Mouse (Mus musculus) right cerebral cortex, adult 18-20 months (tissue): ENCODE data around the gene Tbc1d17.

Experiments used
- DNase-seq: peaks from one replicate; pipeline ENCODE4 v3.0.0; 2022; ENCODE audit warnings: mixed read lengths

The Tbc1d17 gene

DNA sequence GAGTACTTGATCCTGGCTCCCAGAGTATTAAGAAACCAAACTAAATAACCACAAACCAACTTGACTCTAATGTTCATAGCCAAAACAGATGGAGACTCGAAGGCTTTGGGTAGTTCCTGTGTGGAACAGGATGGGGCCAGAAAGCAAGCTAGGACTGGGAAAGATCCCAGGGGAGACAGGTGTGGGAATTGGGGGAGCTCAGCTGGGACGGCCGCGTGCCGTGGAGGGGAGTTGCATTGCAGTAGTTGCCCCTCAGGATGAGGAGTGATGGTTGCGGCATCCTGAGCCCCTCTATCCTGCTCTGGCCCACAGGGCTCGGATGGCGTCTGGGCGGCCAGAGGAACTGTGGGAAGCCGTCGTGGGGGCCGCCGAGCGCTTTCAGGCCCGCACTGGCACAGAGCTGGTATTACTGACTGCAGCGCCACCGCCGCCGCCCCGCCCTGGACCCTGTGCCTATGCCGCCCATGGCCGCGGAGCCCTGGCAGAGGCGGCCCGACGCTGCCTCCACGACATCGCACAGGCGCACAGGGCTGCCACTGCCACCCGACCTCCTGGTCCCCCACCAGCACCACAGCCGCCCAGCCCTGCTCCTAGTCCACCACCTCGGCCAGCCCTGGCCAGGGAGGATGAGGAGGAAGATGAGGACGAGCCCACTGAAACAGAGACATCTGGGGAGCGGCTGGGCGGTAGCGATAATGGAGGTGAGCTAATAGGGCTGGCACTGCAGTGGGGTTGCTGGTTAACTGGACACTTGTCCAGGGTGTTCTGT, 3.6 kb upstream of the Tbc1d17 start:
- DNase-seq: no peak

- DNase-seq: no peak
Observed at GRCm38 (mm10) chr7:44851625-44852234, 2.9 kb upstream of the Tbc1d17 start.

DNA sequence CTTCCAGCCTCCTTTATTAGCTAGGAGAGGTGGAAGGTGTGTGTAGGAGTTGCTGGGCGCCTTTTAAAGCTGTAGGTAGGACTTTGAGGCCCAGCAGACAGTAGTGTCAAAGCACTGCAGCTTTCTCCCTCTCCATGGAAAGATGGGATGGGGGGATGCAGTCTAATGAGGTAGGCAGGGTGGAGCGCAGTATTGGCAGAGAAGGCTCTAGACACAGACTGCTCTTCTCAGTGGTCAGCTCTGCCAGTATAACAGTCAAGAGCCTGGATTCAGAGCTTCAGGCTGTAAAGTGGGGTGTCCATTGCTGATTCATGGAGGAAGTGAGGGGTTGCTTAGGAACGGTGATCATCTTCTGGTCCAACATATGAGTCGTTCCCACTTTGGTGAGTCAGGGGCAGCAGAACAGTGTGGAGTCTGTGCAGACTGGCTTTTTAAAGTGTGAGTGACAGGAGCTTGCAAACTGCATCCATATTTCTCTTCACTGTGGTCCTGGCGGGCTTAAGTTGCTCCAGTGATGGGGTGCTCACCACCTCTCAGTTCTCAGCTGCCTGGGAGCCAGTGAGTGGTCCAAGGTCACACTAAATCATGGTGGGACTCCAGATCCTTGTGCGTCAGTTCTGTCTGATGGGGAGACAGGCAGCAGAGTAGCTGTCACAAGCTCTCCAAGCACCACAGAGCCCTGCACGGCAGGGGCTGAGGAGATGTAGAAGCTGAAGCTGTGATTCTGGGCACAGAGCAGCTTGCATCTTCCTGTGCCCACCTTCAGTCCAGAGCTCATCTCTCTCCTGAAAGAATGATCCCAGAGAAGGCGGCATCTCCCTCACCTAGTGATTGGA, 2.1 kb upstream of the Tbc1d17 start:
- no peak for DNase-seq

DNA sequence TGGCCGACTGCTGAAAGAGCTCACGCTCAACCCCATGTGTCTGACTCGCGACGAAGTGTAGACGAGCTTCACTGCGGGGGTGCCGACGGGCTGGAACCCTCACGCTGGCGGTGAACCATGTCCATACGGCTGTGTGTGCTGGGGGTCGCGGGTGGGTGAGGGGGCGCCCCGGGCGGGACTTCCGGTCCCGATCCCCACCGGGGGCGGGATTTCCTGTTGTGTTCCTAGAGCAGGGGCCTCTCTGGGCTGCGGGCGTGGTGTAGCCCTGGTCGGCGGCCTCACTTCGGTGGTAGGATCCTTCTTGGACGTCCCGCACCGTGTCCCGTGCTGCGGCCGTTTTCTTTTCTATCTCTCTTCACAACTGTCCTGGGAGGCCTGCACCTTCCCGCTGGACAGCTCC, 1.3 kb upstream of the Tbc1d17 start:
- peak; percentile 78 for DNase-seq

DNA sequence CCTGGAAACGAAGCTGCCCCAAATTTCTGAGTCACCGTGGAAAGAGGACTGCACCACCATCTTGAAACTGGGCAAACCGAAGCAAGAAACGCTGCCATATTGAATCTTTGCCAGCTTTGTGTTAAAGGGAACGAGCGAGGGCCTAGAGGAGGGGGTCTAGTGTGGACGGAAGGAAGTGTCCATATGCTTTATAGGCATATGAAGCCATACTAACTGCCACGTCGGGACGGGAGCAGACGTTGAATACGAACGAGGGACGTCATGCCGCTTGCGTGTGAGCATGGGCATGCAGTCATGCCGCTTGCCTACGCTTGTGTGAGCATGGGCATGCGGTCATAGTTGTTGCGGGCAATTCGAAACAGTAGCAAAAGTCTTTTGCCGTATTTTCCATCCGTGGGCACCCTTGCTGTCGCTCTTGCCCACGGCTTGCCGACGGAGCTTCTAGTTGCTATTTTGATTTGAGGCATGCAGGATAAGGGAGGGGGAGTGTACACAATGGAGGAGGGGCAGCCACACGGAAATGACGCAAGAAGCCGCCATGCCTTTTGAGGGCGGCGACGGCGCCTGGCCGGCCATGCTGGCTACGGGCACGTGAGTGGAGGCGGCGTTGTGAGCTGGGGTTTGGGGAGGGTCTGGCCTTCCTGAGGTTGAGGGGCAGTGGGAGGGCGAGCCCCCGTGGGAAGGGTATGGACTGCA, 685 bp upstream of the Tbc1d17 start:
- peak; percentile 93 for DNase-seq

DNA sequence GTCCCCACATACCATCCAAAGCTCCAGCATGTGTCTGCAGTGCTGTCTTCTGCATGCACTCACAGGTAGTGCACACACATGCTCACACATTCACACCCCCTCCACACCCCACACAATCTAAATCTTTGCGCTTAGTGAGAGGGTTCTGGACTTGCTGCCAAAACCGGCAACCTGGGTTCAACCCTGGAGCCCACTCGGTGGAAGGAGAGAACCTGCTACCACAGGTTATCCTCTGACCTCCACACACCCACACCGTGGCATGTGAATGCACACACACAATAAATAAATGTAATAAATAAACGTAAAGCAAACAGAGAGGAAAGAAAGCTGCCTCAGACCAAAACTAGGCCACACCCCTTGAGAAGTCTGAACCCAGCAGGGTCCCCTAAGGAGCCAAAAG, 1.1 kb downstream of the Tbc1d17 start:
- no peak for DNase-seq

DNA sequence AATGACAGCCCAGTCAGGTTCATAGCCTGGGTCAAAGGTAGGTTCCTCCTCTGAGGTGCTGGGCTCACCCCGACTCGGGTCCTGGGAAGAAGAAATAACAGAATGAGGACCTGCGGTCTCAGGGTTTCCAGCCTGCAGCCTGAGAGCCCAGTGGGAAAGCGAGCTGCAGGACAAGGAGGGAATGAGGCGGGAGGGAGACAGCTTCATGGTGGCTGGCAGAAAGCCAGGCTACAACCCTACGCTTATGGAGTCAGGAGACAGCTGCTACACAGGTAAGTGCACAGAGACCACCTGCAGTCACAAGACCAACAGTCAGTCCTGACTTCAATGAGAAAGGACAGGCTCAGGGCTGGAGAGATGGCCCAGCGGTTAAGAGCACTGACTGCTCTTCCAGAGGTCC, 2.1 kb downstream of the Tbc1d17 start:
- DNase-seq: no peak

- DNase-seq: no peak
Observed at GRCm38 (mm10) chr7:44845006-44845405, 3.9 kb downstream of the Tbc1d17 start.

DNA sequence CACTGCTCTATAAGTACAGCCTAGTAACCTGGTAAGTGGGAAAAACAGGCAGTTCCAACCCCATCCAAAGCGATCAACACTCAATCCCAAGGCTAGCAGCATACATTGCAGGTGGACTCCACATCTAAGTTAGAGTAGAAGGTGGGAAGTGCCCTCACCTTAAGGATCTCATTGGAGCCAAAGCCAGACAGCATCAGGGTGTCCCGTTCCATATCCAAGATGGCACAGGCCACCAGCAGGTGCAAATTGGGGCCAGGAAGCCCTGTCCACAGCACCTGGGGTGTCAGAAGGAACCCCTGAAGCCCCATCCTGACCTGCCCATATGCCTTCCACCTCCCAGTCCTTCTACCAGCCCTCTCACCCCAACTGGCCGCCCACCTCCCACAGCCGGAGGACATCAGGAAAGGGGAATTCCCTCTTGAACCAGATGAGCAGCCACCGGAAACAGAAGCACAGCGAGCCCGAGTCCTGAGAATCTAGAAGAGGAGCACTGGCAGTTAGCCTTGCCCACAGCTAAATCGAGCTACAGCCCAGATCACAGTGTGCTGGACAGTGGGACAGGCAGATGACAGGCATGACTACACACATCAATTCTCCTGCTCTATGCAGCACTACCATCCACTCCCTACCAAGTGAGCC, 6.9 kb downstream of the Tbc1d17 start:
- no peak for DNase-seq

GRCm38 (mm10) chr7:44840426-44840825, 8.5 kb downstream of the Tbc1d17 start:
- no peak for DNase-seq

- DNase-seq: peak; percentile 56
Observed at GRCm38 (mm10) chr7:44839491-44840191, 9.2 kb downstream of the Tbc1d17 start.

GRCm38 (mm10) chr7:44839171-44839490, 9.7 kb downstream of the Tbc1d17 start:
- no peak for DNase-seq

DNA sequence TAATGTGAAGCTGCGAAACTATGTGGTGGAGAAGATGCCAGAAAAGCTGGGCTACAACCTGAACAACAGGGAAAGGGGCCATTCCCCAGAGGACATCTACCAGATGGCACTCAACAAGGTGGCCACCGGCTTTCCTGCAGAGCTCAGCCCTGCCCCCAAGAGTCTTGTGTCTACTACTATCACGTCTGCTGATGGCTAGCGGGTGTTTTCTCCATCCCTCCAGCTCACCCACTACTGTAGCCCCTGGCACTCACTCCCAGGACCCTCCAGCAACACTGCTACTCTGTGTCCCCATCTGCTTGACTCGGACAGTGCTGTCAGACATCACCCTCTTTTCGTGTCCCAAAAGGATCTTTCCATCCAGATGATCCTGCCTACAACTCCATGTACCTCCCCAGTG, 10.8 kb downstream of the Tbc1d17 start:
- DNase-seq: no peak

DNA sequence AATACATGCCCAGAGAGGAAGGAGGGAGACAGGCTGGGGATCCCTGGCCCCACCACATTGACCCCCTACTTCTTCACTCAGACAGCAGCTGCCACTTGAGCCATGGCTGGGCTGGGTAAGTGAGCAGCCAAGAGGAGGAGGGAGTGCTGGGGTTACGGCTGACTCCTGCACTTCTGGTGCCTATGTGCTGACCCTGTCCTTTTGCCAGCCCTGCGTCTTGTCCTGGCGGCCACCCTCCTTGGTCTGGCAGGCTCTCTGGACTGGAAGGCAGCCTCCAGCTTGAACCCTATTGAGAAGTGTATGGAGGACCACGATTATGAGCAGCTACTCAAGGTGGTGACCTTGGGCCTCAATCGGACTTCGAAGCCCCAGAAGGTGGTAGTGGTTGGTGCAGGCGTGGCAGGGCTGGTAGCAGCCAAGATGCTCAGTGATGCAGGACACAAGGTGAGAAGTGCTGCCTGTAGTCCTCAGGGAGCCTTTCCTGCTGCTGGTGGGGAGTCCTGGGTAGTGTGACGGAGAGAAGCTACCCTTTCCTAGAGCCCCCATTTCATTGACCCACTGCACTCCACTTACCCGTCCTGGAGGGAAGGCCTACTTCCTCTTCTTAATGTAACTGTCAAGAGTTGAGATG, 12.3 kb downstream of the Tbc1d17 start:
- no peak for DNase-seq

GRCm38 (mm10) chr7:44836016-44836404, 12.9 kb downstream of the Tbc1d17 start:
- no peak for DNase-seq

- no peak for DNase-seq
Observed at GRCm38 (mm10) chr7:44835373-44836015, 13.4 kb downstream of the Tbc1d17 start.

- no peak for DNase-seq
Observed at GRCm38 (mm10) chr7:44832763-44833162, 16.1 kb downstream of the Tbc1d17 start.

GRCm38 (mm10) chr7:44828706-44829105, 20.2 kb downstream of the Tbc1d17 start:
- no peak for DNase-seq

GRCm38 (mm10) chr7:44826771-44827170, 22.1 kb downstream of the Tbc1d17 start:
- no peak for DNase-seq

GRCm38 (mm10) chr7:44824872-44825271, 24.0 kb downstream of the Tbc1d17 start:
- peak; percentile 78 for DNase-seq

DNA sequence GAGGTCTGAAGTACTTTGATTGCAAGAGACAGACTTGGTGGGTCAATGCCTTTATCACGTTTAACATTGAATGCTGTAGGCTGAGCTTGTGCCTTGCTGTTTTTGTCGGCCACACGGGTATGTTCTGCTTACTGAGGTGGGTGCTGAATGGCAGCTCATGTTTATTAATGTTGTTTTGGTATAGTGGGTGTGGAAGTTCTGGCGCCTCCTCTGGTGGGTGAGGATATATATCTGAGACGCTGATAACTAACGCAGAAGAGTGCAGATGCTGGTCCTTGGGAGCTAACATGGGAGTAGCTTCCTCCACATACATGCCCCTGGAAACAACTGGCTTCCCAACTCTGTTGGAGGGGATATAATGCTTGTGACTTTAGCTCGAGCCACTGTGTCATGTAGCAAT, 25.5 kb downstream of the Tbc1d17 start:
- no peak for DNase-seq
